Mouse (Mus musculus) neural tube, embryonic 15.5 days (tissue): ENCODE data around the gene Slc12a4. TPM values are rescaled to one million over a fixed set of nuclear protein-coding genes. Genes with fewer than 3 reads are reported as not detected.

Experiments used
- ATAC-seq: fragments of 200-750 bp; cut with Nextera tagmentation; 2 replicates; pipeline ENCODE4 v1.8.0; 2017; ENCODE audit warnings: mild to moderate bottlenecking, moderate TSS enrichment, moderate library complexity; ENCODE audit not compliant: low FRiP score
- H3K27ac ChIP-seq: fragments of 300-500 bp; sonication (generic); replicated peaks from 2 replicates; pipeline ENCODE4 v1.5.1; 2015; ENCODE audit warnings: mild to moderate bottlenecking, inconsistent platforms
- H3K27me3 ChIP-seq: fragments of 300-500 bp; sonication (generic); replicated peaks from 2 replicates; pipeline ENCODE4 v1.6.1; 2015; ENCODE audit warnings: inconsistent platforms
- H3K36me3 ChIP-seq: fragments of 300-500 bp; sonication (generic); 2 replicates; pipeline ENCODE4 v1.6.1; 2015; ENCODE audit warnings: inconsistent platforms
- H3K4me1 ChIP-seq: fragments of 300-500 bp; sonication (generic); 2 replicates; pipeline ENCODE4 v1.6.1; 2015; ENCODE audit warnings: inconsistent platforms
- H3K4me2 ChIP-seq: fragments of 300-500 bp; sonication (generic); 2 replicates; pipeline ENCODE4 v1.6.1; 2015; ENCODE audit warnings: inconsistent platforms, mild to moderate bottlenecking, moderate library complexity
- H3K4me3 ChIP-seq: fragments of 300-500 bp; sonication (generic); replicated peaks from 2 replicates; pipeline ENCODE4 v1.5.1; 2015; ENCODE audit warnings: mild to moderate bottlenecking, inconsistent platforms
- H3K9ac ChIP-seq: fragments of 300-500 bp; sonication (generic); replicated peaks from 2 replicates; pipeline ENCODE4 v1.6.1; 2015; ENCODE audit warnings: mild to moderate bottlenecking, inconsistent platforms
- H3K9me3 ChIP-seq: fragments of 300-500 bp; sonication (generic); replicated peaks from 2 replicates; pipeline ENCODE4 v1.6.1; 2016; ENCODE audit warnings: inconsistent platforms
- WGBS: fragments of 180-500 bp; shearing (Covaris S2); methylation state at CpG from one replicate; pipeline ENCODE4 v1.1.7; 2015; ENCODE audit warnings: mixed read lengths; 5-methylcytosine and 5-hydroxymethylcytosine counted together
- polyA plus RNA-seq: library from polyadenylated mRNA; unstranded; fragments of >200 nt; fragmentation: Nextera tagmentation; extraction: Ambion mirVana; gene quantifications from 2 replicates; pipeline ENCODE4 v1.2.1, GENCODE M21; 2015

The Slc12a4 gene
- polyA plus RNA-seq, 1 experiment from 2014 or later = 10.8 TPM

- 6% methylated on average over 19 of the region's 19 CpGs for WGBS
- Histone ChIP-seq H3K36me3 (no peaks in the 10 kb centered on the region), H3K4me1 (peaks cover 21% of the 10 kb centered on the region), H3K9ac (no peak overlapping the region), H3K27me3 (peaks cover 37% of the 10 kb centered on the region), H3K4me2 (peak overlapping the region; percentile 57), H3K27ac (no peak overlapping the region), H3K9me3 (no peaks in the 10 kb centered on the region), H3K4me3 (no peak overlapping the region)
- no peak for ATAC-seq
Observed at GRCm38 (mm10) chr8:105966692-105967311, 905 bp upstream of the Slc12a4 start.

- peak overlapping the region; percentile 57 for H3K4me2 ChIP-seq
- H3K27ac ChIP-seq = peak overlapping the region; percentile 58; the same call in 1 of the 2 replicates
- peak; percentile 66 for ATAC-seq
- peak overlapping the region; percentile 44 for H3K4me3 ChIP-seq
- H3K4me1 ChIP-seq = peaks cover 21% of the 10 kb centered on the region
- no peaks in the 10 kb centered on the region for H3K9me3 ChIP-seq
- 1% methylated on average over 40 of the region's 40 CpGs for WGBS
- H3K36me3 ChIP-seq = no peaks in the 10 kb centered on the region
- peak overlapping the region; percentile 36 for H3K9ac ChIP-seq
- H3K27me3 ChIP-seq = peaks cover 37% of the 10 kb centered on the region
Observed at GRCm38 (mm10) chr8:105965266-105965904, 512 bp downstream of the Slc12a4 start.

- peaks cover 37% of the 10 kb centered on the region for H3K27me3 ChIP-seq
- peak overlapping the region; percentile 57 for H3K4me2 ChIP-seq
- H3K9ac ChIP-seq = no peak overlapping the region
- peaks cover 21% of the 10 kb centered on the region for H3K4me1 ChIP-seq
- no peaks in the 10 kb centered on the region for H3K9me3 ChIP-seq
- no peak overlapping the region for H3K27ac ChIP-seq
- 73% methylated on average over 12 of the region's 12 CpGs for WGBS
- ATAC-seq = no peak
- H3K4me3 ChIP-seq = peak overlapping the region; percentile 44
- no peaks in the 10 kb centered on the region for H3K36me3 ChIP-seq
Observed at GRCm38 (mm10) chr8:105964506-105965265, 1.2 kb downstream of the Slc12a4 start.

GRCm38 (mm10) chr8:105961536-105961935 is 4.4 kb downstream of the Slc12a4 start:
- no peak overlapping the region for H3K4me2 ChIP-seq
- H3K4me3 ChIP-seq = no peak overlapping the region
- H3K9ac ChIP-seq = no peak overlapping the region
- H3K27ac ChIP-seq = no peak overlapping the region
- H3K4me1 ChIP-seq = peaks cover 20% of the 10 kb centered on the region
- no peaks in the 10 kb centered on the region for H3K9me3 ChIP-seq
- peaks cover 22% of the 10 kb centered on the region for H3K27me3 ChIP-seq
- H3K36me3 ChIP-seq = no peaks in the 10 kb centered on the region
- ATAC-seq = no peak
- 89% methylated on average over 10 of the region's 10 CpGs for WGBS

GRCm38 (mm10) chr8:105961101-105961500 is 4.8 kb downstream of the Slc12a4 start:
- Histone ChIP-seq H3K9ac (no peak overlapping the region), H3K27ac (no peak overlapping the region), H3K4me1 (peaks cover 20% of the 10 kb centered on the region), H3K27me3 (peaks cover 19% of the 10 kb centered on the region), H3K4me2 (no peak overlapping the region), H3K9me3 (no peaks in the 10 kb centered on the region), H3K36me3 (no peaks in the 10 kb centered on the region), H3K4me3 (no peak overlapping the region)
- no peak for ATAC-seq
- 83% methylated on average over 14 of the region's 14 CpGs for WGBS

- Histone ChIP-seq H3K9ac (no peak overlapping the region), H3K9me3 (no peaks in the 10 kb centered on the region), H3K4me2 (no peak overlapping the region), H3K27me3 (peaks cover 1% of the 10 kb centered on the region), H3K36me3 (no peaks in the 10 kb centered on the region), H3K4me1 (0 out of 2 replicates have a peak, but pooled peaks cover 3% of the 10 kb centered on the region), H3K4me3 (no peak overlapping the region), H3K27ac (no peak overlapping the region)
- WGBS = 85% methylated on average over 7 of the region's 7 CpGs
- ATAC-seq = no peak
Observed at GRCm38 (mm10) chr8:105959350-105959749, 6.5 kb downstream of the Slc12a4 start.

- Histone ChIP-seq H3K4me2 (no peak overlapping the region), H3K27ac (no peak overlapping the region), H3K9ac (no peak overlapping the region), H3K4me3 (no peak overlapping the region), H3K27me3 (no peaks in the 10 kb centered on the region), H3K36me3 (no peaks in the 10 kb centered on the region), H3K9me3 (no peaks in the 10 kb centered on the region), H3K4me1 (0 out of 2 replicates have a peak, but pooled peaks cover 3% of the 10 kb centered on the region)
- 78% methylated on average over 3 of the region's 4 CpGs for WGBS
- no peak for ATAC-seq
Observed at GRCm38 (mm10) chr8:105957813-105958212, 8.1 kb downstream of the Slc12a4 start.

GRCm38 (mm10) chr8:105956556-105956955 is 9.3 kb downstream of the Slc12a4 start:
- Histone ChIP-seq H3K4me3 (no peak overlapping the region), H3K27me3 (no peaks in the 10 kb centered on the region), H3K4me2 (no peak overlapping the region), H3K9me3 (no peaks in the 10 kb centered on the region), H3K9ac (no peak overlapping the region), H3K4me1 (0 out of 2 replicates have a peak, but pooled peaks cover 4% of the 10 kb centered on the region), H3K36me3 (no peaks in the 10 kb centered on the region), H3K27ac (no peak overlapping the region)
- ATAC-seq = no peak
- 92% methylated on average over 4 of the region's 4 CpGs for WGBS

- Histone ChIP-seq H3K27me3 (no peaks in the 10 kb centered on the region), H3K36me3 (no peaks in the 10 kb centered on the region), H3K9me3 (no peaks in the 10 kb centered on the region), H3K27ac (peak overlapping the region; percentile 80), H3K9ac (no peak overlapping the region), H3K4me1 (peaks cover 14% of the 10 kb centered on the region), H3K4me2 (no peak overlapping the region), H3K4me3 (no peak overlapping the region)
- 68% methylated on average over 7 of the region's 7 CpGs for WGBS
- peak; percentile 84 for ATAC-seq
Observed at GRCm38 (mm10) chr8:105951057-105951659, 14.7 kb downstream of the Slc12a4 start.

GRCm38 (mm10) chr8:105949350-105949749 is 16.5 kb downstream of the Slc12a4 start:
- H3K9me3 ChIP-seq = no peaks in the 10 kb centered on the region
- no peak overlapping the region for H3K4me3 ChIP-seq
- no peaks in the 10 kb centered on the region for H3K27me3 ChIP-seq
- no peak overlapping the region for H3K9ac ChIP-seq
- ATAC-seq = peak; percentile 31; the same call in 1 of the 2 replicates
- H3K36me3 ChIP-seq = no peaks in the 10 kb centered on the region
- WGBS = 66% methylated on average over 10 of the region's 10 CpGs
- H3K4me1 ChIP-seq = peaks cover 14% of the 10 kb centered on the region
- peak overlapping the region; percentile 52 for H3K27ac ChIP-seq
- H3K4me2 ChIP-seq = no peak overlapping the region

GRCm38 (mm10) chr8:105943321-105943739 is 22.6 kb downstream of the Slc12a4 start, which contains the start of gene Lcat:
Gene Lcat (minus strand): TSS chr8:105943382.
- Histone ChIP-seq H3K9me3 (no peaks in the 10 kb centered on the region), H3K9ac (no peak within 1 kb of the TSS), H3K4me1 (peaks cover 4% of the 10 kb centered on the region; the same call in 1 of the 2 replicates), H3K27me3 (no peaks in the 10 kb centered on the region), H3K4me3 (no peak within 1 kb of the TSS), H3K4me2 (no peak within 1 kb of the TSS), H3K27ac (0 out of 2 replicates have a peak within 1 kb of the TSS, but pooled peaks have one; percentile 23), H3K36me3 (no peaks in the 10 kb centered on the region)
- peak; percentile 64; the same call in 1 of the 2 replicates for ATAC-seq
- WGBS = 67% methylated on average over 7 of the region's 8 CpGs
